Mouse (Mus musculus) limb, embryonic 14.5 days (tissue): ENCODE results near the gene Rab36. TPM values are rescaled to one million over a fixed set of nuclear protein-coding genes. Genes with fewer than 3 reads are reported as not detected.

ENCODE experiments used
- ATAC-seq: fragments of 200-750 bp; cut with Nextera tagmentation; 2 replicates; pipeline ENCODE4 v1.8.0; 2017; ENCODE audit warnings: low read depth, moderate number of reproducible peaks, moderate TSS enrichment; ENCODE audit not compliant: low FRiP score
- DNase-seq: peaks from one replicate; pipeline ENCODE4 v3.0.0-alpha.2; 2015; ENCODE audit warnings: low spot score
- H3K27ac ChIP-seq: fragments of 300-500 bp; sonication (generic); replicated peaks from 2 replicates; pipeline ENCODE4 v1.5.1; 2014; ENCODE audit warnings: low read depth, mild to moderate bottlenecking, low read length, moderate library complexity, mixed read lengths
- H3K27me3 ChIP-seq: fragments of 300-500 bp; sonication (generic); 2 replicates; pipeline ENCODE4 v1.6.1; 2014; ENCODE audit warnings: low read length, mixed read lengths; ENCODE audit not compliant: control insufficient read depth, insufficient read depth
- H3K36me3 ChIP-seq: fragments of 300-500 bp; sonication (generic); 2 replicates; pipeline ENCODE4 v1.6.1; 2014; ENCODE audit warnings: mild to moderate bottlenecking, low read length, moderate library complexity, mixed read lengths; ENCODE audit not compliant: control insufficient read depth, insufficient read depth
- H3K4me1 ChIP-seq: fragments of 300-500 bp; sonication (generic); 2 replicates; pipeline ENCODE4 v1.6.1; 2014; ENCODE audit warnings: antibody characterized with exemption, low read length, mixed read lengths; ENCODE audit not compliant: control insufficient read depth, insufficient read depth
- H3K4me2 ChIP-seq: fragments of 300-500 bp; sonication (generic); replicated peaks from 2 replicates; pipeline ENCODE4 v1.6.1; 2014; ENCODE audit warnings: low read depth, mild to moderate bottlenecking, low read length, moderate library complexity; ENCODE audit not compliant: severe bottlenecking
- H3K4me3 ChIP-seq: fragments of 300-500 bp; sonication (generic); replicated peaks from 2 replicates; pipeline ENCODE4 v1.5.1; 2014; ENCODE audit warnings: low read length
- H3K9ac ChIP-seq: fragments of 300-500 bp; sonication (generic); 2 replicates; pipeline ENCODE4 v1.6.1; 2014; ENCODE audit warnings: mild to moderate bottlenecking, low read depth, low read length, moderate library complexity; ENCODE audit not compliant: severe bottlenecking
- H3K9me3 ChIP-seq: fragments of 300-500 bp; sonication (generic); 2 replicates; pipeline ENCODE4 v1.6.1; 2016; ENCODE audit warnings: low read length; ENCODE audit not compliant: control insufficient read depth
- POLR2A ChIP-seq: fragments of 200-500 bp; IDR thresholded peaks from 2 replicates; pipeline ENCODE4 v1.8.0; 2012; ENCODE audit warnings: inconsistent platforms, mild to moderate bottlenecking, moderate library complexity, borderline replicate concordance; ENCODE audit not compliant: insufficient read depth, insufficient read length; ENCODE audit errors: extremely low read depth
- WGBS: fragments of 180-500 bp; shearing (Covaris S2); extraction: QIAGEN DNeasy Blood & Tissue Kit; methylation state at CpG from one replicate; pipeline ENCODE4 v1.1.7; 2014; 5-methylcytosine and 5-hydroxymethylcytosine counted together
- polyA plus RNA-seq, 2 experiments: library from polyadenylated mRNA; depleted of rRNA in 1 of 2; stranded (reverse) in 1 of 2; unstranded in 1 of 2; fragments of >200 nt; fragmentation: Nextera tagmentation in 1 of 2; extraction: Ambion mirVana in 1 of 2; gene quantifications; 2 replicates each; pipeline versions ENCODE4 v1.2.1 to v1.2.3; 2012 to 2014

Rab36 gene
- polyA plus RNA-seq, 2 experiments: 6.0 to 17.6 TPM

DNA sequence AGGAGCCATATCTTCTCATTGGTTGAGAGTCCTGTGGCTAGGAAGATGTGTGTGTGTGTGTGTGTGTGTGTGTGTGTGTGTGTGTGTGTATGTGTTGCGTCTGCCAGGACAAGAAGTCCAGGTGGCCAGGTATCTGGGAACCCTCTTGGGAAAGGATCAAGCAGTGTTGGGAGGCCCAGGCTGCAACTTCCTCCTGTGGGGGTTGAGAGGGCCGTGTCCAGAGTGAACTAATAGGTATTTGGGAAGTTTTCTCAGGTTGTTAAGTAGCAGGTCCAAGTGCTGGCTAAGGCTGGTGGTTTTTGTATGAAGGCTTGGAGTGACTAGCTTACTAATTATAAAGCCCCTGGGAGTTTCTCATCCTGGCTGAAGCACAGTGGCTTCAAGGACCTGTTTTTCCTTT is 31.2 kb downstream of the Rab36 start:
- TF ChIP-seq POLR2A: no peak
- ATAC-seq (no peak), DNase-seq (no peak)
- Histone ChIP-seq H3K4me3 (no peak overlapping the region), H3K9me3 (no peaks in the 10 kb centered on the region), H3K27me3 (no peaks in the 10 kb centered on the region), H3K4me1 (peaks cover 28% of the 10 kb centered on the region), H3K9ac (no peak overlapping the region), H3K36me3 (peaks cover 22% of the 10 kb centered on the region), H3K4me2 (no peak overlapping the region), H3K27ac (no peak overlapping the region)
- whole genome bisulfite sequencing: 26% methylated on average over 2 of the region's 2 CpGs

DNA sequence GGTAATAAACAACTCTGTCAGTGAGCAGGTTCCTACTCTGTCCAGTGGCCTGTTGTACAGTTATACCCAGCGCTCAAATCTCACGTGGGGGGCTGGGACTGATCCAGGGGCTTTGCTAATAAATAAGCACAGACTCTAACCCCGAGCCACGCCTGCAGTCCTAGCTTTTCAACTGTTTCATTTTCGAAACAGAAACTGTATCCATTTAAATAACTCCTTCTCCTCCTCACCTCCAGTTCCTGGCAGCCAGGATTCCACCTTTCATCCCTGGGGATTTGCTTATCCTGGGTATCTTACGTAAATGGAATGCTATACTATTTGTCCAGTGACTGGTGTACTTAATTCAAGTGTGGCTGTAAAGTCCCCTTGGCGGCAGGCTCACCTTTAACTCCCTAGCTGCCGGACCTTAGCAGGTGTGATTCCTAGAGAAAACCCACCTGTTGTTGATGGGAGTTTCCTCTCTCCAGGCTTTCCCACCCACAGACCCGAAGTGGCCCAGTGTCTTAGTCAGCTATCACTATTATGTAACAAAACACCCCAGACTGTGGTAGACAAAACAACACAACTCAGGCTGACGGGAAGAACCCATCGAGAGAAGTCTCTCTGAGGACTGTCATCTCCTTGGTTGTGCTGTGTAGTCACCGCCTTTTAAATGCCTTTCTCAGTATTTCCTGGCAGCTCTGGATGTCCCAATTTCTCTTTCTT is 31.9 kb downstream of the Rab36 start:
- no peak for TF ChIP-seq POLR2A
- Histone ChIP-seq H3K4me2 (no peak overlapping the region), H3K27me3 (no peaks in the 10 kb centered on the region), H3K27ac (no peak overlapping the region), H3K36me3 (peaks cover 22% of the 10 kb centered on the region), H3K4me3 (no peak overlapping the region), H3K9me3 (no peaks in the 10 kb centered on the region), H3K4me1 (peaks cover 21% of the 10 kb centered on the region), H3K9ac (no peak overlapping the region)
- WGBS: 46% methylated on average over 12 of the region's 12 CpGs
- DNase-seq: no peak
- no peak for ATAC-seq

- no peak overlapping the region for H3K4me3 ChIP-seq
- peaks cover 12% of the 10 kb centered on the region; the same call in 1 of the 2 replicates for H3K36me3 ChIP-seq
- 64% methylated on average over 11 of the region's 11 CpGs for WGBS
- no peak overlapping the region for H3K27ac ChIP-seq
- TF ChIP-seq POLR2A: no peak
- H3K9me3 ChIP-seq: no peaks in the 10 kb centered on the region
- ATAC-seq: no peak
- H3K4me2 ChIP-seq: no peak overlapping the region
- no peaks in the 10 kb centered on the region for H3K27me3 ChIP-seq
- DNase-seq: no peak
- no peak overlapping the region for H3K9ac ChIP-seq
- peaks cover 18% of the 10 kb centered on the region; the same call in 1 of the 2 replicates for H3K4me1 ChIP-seq
Measured at GRCm38 (mm10) chr10:75070281-75070976, 33.6 kb downstream of the Rab36 start.

DNA sequence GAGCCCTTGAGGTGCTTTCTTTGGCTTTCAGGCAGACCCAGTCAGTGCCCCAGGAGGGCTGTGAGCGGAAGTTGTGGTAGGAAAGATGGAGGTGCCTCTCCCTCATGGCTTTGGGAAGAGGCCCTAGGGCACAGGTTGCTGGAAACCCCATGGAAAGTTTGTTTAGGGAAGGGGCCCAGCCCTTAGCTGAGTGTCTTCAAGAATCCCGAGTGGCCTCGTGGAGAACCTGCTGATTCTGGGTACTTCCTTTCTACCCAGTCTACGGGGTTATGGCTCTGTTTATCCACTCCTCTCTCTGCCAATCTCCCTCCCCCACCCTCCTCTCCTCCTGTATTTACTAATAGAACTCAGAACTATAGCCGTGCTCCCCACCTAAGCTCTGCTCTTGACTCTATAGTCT is 38.8 kb downstream of the Rab36 start:
- ATAC-seq: no peak

DNA sequence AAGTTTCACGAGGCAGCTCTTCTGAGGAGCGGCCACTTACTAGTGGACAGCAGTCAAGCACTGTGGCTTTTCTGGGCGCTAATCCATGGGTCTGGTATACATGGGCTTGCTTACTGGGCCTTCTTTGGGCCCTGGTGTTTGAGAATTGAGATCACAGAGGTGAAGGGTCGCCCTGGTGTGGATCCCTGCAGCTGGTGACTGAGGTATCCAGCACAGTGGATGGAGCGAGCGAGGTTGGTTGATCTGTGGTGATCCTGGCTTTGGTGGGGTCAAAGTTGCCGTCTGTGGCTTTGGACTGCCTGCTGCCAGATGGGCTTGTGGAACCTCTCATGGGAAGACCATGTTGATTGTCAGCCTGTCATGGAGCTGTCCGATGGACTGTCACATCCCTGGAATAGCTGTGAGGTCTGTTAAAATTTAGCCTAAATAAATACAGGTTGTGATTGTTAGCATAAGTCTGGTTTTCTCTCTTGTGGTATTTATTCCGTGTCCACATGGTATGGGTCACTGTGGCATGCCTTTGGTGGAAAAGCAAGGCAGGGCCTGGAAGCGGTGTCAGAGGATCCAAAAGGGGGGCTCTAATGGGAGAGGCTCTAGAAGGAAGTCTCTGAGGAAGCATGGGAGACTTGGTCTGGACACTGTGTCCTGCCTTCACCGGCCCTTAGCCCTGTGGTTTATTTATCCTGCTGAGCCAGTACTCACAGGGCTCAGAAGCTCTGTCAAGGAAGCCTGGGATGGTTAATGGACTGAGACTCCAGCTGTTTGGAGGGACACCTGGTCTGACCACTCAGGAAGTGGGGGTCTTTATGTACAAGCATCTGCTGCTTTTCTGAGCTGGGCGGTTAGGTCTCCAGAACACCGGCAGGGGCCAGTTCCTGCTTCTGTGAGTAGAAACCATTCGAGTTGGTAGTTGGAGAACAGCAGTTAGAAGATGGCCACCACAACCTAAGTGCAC is 41.6 kb downstream of the Rab36 start:
- no peak overlapping the region for H3K9ac ChIP-seq
- no peak overlapping the region for H3K4me3 ChIP-seq
- H3K9me3 ChIP-seq: no peaks in the 10 kb centered on the region
- no peak for TF ChIP-seq POLR2A
- H3K27me3 ChIP-seq: no peaks in the 10 kb centered on the region
- no peak overlapping the region for H3K4me2 ChIP-seq
- H3K27ac ChIP-seq: no peak overlapping the region
- peaks cover 4% of the 10 kb centered on the region; the same call in 1 of the 2 replicates for H3K36me3 ChIP-seq
- ATAC-seq (no peak), DNase-seq (no peak)
- WGBS: 78% methylated on average over 14 of the region's 14 CpGs
- 0 out of 2 replicates have a peak, but pooled peaks cover 4% of the 10 kb centered on the region for H3K4me1 ChIP-seq

More for the DNA sequence above, 38.8 kb downstream of the Rab36 start:
- peaks cover 7% of the 10 kb centered on the region; the same call in 1 of the 2 replicates for H3K36me3 ChIP-seq
- DNase-seq: no peak
- no peaks in the 10 kb centered on the region for H3K9me3 ChIP-seq
- no peak overlapping the region for H3K4me2 ChIP-seq
- TF ChIP-seq POLR2A: no peak
- H3K4me3 ChIP-seq: no peak overlapping the region
- no peaks in the 10 kb centered on the region for H3K27me3 ChIP-seq
- H3K9ac ChIP-seq: no peak overlapping the region
- 0 out of 2 replicates have a peak, but pooled peaks cover 4% of the 10 kb centered on the region for H3K4me1 ChIP-seq
- WGBS: 78% methylated on average over 5 of the region's 5 CpGs
- H3K27ac ChIP-seq: no peak overlapping the region
